Mouse (Mus musculus): Measurements from ENCODE around the gene Ano1.

DNA sequence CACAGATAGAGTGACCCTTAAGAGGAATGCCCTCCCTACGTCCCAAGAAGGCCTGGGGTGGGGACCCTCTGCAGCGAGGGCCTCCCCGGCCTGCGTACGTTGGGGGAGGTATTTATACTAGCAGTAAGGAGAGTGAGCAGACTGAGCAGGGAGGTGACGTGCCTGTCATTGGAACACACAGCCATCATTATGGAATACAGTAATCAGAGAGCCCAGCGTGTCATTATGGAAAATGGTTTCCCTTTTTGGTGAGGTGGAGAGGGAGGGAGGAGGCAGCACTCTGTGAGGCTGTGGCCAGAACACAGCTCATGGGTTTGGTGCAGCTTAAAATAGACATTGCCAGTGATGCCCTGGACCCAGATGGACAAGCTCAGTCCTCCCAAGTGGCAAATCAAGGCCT, 11.1 kb downstream of the Ano1 start:
- TF ChIP-seq CTCF (IDR thresholded peaks at IDR 0.05; ENCODE audit: insufficient read depth, low read length), result no peak
- no peak for TF ChIP-seq POLR2A (IDR thresholded peaks at IDR 0.05; ENCODE audit: borderline replicate concordance, extremely low read depth, low read depth, low read length)

Data from lung, adult 2 months (tissue).